Mouse (Mus musculus): ENCODE data around the gene Actl6b.

DNA sequence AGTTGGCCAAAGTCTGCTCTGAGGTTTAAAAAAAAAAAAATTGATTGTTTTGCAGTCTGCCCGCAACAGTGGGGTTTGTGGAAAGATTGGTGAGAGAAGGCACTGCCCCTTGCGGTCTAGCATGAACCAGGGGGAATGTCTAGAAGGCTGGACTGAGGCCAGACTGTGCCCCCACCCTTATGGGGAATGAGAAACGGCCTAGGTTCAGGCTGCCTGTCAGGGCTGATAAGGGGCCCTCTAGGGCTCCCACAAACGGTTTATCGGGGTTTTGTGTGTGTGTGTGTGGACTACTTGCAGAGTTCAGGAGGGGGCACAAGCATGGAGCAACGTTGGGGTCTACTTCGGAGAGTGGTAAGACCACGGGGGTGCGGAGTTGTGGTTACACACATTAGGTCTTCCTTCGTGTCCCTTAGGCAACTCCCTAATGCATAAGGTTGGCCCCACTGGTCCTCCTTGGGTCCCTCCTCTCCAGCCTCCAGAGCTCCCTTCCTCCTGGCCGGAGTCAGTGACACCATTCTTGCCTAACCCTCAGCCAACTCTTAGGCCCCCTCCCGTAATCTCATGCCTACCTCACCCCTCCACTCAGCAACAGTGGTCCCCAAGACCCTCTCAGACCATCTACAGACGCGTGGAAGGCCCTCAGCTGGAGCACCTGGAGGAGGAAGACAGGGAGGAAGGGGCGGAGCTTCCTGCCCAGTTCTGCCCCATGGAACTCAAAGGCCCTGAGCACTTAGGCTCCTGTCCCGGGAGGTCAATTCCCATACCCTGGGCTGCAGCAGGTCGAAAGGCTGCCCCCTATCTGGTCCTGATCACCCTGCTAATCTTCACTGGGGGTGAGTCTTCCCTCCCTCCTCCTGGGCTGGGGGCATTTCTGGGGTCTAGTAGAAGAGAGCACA, 17.6 kb downstream of the Actl6b start:
- TF ChIP-seq CTCF (IDR thresholded peaks at IDR 0.05; ENCODE audit: control insufficient read depth, insufficient read depth, insufficient read length) (no peak), FOSL1 (IDR thresholded peaks at IDR 0.05; ENCODE audit: insufficient read depth, low read length, poor library complexity, severe bottlenecking) (no peak)

Measured in C2C12 (cell line).